Mouse (Mus musculus) B cell, adult 2 months (primary cell): Measurements from ENCODE around the gene Crbn.

Source experiments
- DNase-seq, 2 experiments: peaks; one replicate each; pipeline ENCODE4 v3.0.0; 2022

Gene Crbn

DNA sequence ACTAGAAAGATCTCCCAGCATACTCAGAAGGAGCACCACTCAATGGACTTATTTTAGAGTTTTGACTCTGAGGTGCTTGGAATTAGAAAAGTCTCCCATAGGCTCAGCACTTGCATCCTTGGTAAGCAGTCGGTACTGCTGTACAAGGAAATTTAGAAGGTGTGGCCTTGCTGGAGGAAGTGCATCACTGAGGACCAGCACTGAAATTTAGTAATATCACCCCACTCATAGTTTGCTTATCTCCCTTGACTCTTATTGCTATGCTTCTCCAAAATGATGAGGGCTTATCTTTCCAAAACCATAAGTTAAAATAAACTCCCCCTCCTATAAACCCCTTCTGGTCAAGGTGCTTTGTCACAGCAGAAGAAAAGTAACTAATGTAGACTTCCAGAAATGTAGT, 38.4 kb downstream of the Crbn start:
- DNase-seq = no peak

GRCm38 (mm10) chr6:106760473-106761218, 39.2 kb downstream of the Crbn start:
- peak; percentile 60 to 67 for DNase-seq

DNA sequence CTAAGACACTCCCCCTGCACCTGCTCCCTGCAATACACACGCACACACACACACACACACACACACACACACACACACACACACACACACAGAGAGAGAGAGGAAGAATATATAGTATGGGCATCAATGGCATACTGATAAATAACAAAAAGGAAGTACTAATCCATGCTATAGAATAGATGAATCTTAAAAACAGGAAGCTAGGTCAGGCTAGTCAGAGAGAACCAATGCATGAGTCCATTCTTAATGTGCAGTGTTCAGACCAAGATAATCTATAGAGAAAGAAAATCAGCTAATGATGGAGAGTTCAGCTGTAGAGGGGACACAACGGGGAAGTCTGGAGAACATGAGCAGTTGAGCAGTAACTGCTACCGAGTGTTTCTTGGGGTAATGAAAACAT, 41.6 kb downstream of the Crbn start:
- no peak for DNase-seq

DNA sequence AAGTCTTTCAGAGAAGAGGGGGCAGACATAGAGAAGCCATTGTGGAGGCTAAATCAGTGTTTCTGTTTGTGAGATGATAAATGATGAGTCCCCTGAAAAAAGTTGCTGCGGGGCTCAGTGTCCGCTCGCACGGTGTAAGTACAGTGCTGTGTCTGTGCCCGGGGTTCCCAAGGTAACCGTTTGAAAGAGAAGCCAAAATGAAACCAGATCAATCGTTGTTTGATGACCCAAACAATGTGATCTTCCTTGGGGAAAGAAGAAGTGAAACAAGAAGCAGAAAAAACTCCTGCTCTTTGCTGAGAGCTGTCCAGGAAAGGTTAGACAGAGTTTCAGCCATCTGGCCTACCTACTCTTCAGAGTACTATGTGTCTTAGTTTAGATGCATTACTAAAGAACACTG, 49.6 kb downstream of the Crbn start:
- peak; percentile 67 to 72 for DNase-seq

GRCm38 (mm10) chr6:106748887-106749388, 50.9 kb downstream of the Crbn start, which contains the start of gene Il5ra:
Gene Il5ra (minus strand): TSS chr6:106749037.
- peak; percentile 66 to 67 for DNase-seq

GRCm38 (mm10) chr6:106747804-106748203, 52.1 kb downstream of the Crbn start:
- no peak for DNase-seq

DNA sequence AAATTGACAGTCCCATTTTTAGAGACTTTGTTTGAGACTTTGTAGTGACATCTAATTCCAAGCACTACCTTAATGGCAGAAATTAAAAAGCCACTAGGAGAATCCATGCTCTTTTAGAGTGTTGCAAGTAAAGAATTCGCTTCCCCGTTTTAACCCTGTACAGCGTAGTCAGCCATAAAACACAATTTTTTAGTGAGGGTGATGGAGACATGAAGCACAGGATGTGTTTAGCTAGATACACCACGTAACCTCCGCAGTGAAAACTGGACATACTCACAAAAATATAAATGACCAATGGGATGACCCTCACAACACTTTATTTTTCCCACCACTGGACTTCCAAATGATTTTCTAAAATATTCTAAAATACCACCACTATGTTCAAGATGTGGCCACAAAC, 52.6 kb downstream of the Crbn start:
- DNase-seq = no peak

GRCm38 (mm10) chr6:106745673-106746394, 54.0 kb downstream of the Crbn start:
- DNase-seq = no peak

GRCm38 (mm10) chr6:106743556-106744233, 56.2 kb downstream of the Crbn start:
- no peak for DNase-seq

DNA sequence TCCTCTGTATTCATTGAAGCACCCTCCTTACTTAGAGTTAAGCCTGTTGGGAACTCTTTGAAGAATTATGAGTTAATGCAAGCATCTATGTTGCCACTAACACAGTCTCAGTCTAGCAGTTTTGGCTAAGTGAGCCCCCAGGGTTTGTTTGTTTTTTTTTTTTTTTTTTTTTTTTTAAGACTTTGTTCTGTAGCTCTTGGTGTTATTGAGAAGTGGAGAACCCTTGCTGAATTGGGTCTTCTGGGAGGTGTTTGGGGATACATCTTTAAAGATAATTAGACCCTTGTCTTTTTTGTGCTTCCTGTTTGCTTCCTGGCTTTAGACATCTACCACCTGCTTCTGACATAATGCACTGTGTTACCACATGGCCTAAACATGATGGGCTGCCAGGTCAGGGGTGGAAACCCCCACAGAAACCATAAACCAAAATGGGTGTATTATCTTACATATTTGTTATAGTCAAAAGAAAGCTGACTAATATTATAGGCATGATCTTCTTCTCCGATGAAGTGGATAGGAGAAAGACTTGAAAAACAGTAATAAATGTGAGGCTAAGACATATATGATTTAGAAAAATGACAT, 59.5 kb downstream of the Crbn start:
- no peak for DNase-seq

DNA sequence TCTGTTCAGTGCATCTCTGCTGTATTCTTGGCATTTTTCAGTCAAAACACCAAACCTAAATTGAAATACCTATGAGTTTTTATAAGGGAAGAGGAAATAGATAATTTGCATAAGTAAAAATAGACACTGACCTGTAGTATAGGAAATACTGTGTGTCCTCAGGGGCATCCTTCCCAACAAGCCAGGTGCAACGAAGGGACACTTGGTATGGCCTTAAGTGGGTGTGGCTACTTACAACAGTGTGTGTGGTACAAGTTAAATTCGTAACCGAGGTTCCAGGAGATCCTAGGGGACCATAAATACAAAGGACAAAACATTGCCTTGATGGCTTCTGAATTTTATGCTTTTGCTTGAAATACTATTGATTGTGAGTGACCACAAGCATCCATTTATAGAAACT, 61.6 kb downstream of the Crbn start:
- DNase-seq = peak; percentile 16 to 24

- no peak for DNase-seq
These were observed 67.3 kb downstream of the Crbn start for GRCm38 (mm10) chr6:106732563-106732962.
